Mouse (Mus musculus): ENCODE measurements around the gene Flt3.

The Flt3 gene

GRCm38 (mm10) chr5:147399843-147400504, at the start of gene Flt3:
Flt3 (minus strand) TSS chr5:147400489.
- in situ Hi-C loops (cut with MboI; ENCODE audit: unreplicated experiment in 2 of 2) = loop anchor here (5.0 to 25.0 kb wide), 3 partner anchors 33 to 837 kb away; no protein-coding TSS in a partner anchor

GRCm38 (mm10) chr5:147448933-147449332, 48.6 kb upstream of the Flt3 start:
- in situ Hi-C loops (cut with MboI; ENCODE audit: unreplicated experiment in 2 of 2) = no loop called here

GRCm38 (mm10) chr5:147448526-147448925, 48.2 kb upstream of the Flt3 start:
- in situ Hi-C loops (cut with MboI; ENCODE audit: unreplicated experiment in 2 of 2) = no loop called here

- in situ Hi-C loops (cut with MboI; ENCODE audit: unreplicated experiment in 2 of 2) = no loop called here
These were observed 45.0 kb upstream of the Flt3 start for GRCm38 (mm10) chr5:147445252-147445651.

- in situ Hi-C loops (cut with MboI; ENCODE audit: unreplicated experiment in 2 of 2) = no loop called here
These were observed 44.5 kb upstream of the Flt3 start for GRCm38 (mm10) chr5:147444757-147445156.

- in situ Hi-C loops (cut with MboI; ENCODE audit: unreplicated experiment in 2 of 2) = no loop called here
These were observed 44.0 kb upstream of the Flt3 start for GRCm38 (mm10) chr5:147444298-147444697.

- in situ Hi-C loops (cut with MboI; ENCODE audit: unreplicated experiment in 2 of 2) = no loop called here
These were observed 42.5 kb upstream of the Flt3 start for GRCm38 (mm10) chr5:147442741-147443140.

GRCm38 (mm10) chr5:147441979-147442378, 41.7 kb upstream of the Flt3 start:
- in situ Hi-C loops (cut with MboI; ENCODE audit: unreplicated experiment in 2 of 2) = no loop called here

- in situ Hi-C loops (cut with MboI; ENCODE audit: unreplicated experiment in 2 of 2) = no loop called here
These were observed 40.8 kb upstream of the Flt3 start for GRCm38 (mm10) chr5:147440996-147441507.

GRCm38 (mm10) chr5:147436491-147436890, 36.2 kb upstream of the Flt3 start:
- in situ Hi-C loops (cut with MboI; ENCODE audit: unreplicated experiment in 2 of 2) = no loop called here

GRCm38 (mm10) chr5:147435751-147436150, 35.5 kb upstream of the Flt3 start:
- in situ Hi-C loops (cut with MboI; ENCODE audit: unreplicated experiment in 2 of 2) = no loop called here

GRCm38 (mm10) chr5:147435224-147435623, 34.9 kb upstream of the Flt3 start:
- in situ Hi-C loops (cut with MboI; ENCODE audit: unreplicated experiment in 2 of 2) = no loop called here

- in situ Hi-C loops (cut with MboI; ENCODE audit: unreplicated experiment in 2 of 2) = loop anchor here in 1 of 2 experiments (5.0 kb wide), 1 partner anchor 39 kb away; no protein-coding TSS in a partner anchor
These were observed 32.6 kb upstream of the Flt3 start for GRCm38 (mm10) chr5:147432927-147433326.

GRCm38 (mm10) chr5:147430936-147431839, 30.9 kb upstream of the Flt3 start:
- in situ Hi-C loops (cut with MboI; ENCODE audit: unreplicated experiment in 2 of 2) = loop anchor here in 1 of 2 experiments (5.0 kb wide), 1 partner anchor 41 kb away; no protein-coding TSS in a partner anchor

GRCm38 (mm10) chr5:147430361-147430935, 30.2 kb upstream of the Flt3 start:
- in situ Hi-C loops (cut with MboI; ENCODE audit: unreplicated experiment in 2 of 2) = loop anchor here in 1 of 2 experiments (5.0 kb wide), 1 partner anchor 42 kb away; no protein-coding TSS in a partner anchor

GRCm38 (mm10) chr5:147429535-147430305, 29.4 kb upstream of the Flt3 start, which contains the start of gene Pan3:
Pan3 (plus strand) TSS chr5:147430161.
- in situ Hi-C loops (cut with MboI; ENCODE audit: unreplicated experiment in 2 of 2) = loop anchor here (5.0 to 10.0 kb wide), 3 partner anchors 43 to 755 kb away; no protein-coding TSS in a partner anchor

GRCm38 (mm10) chr5:147426048-147426805, 25.9 kb upstream of the Flt3 start:
- in situ Hi-C loops (cut with MboI; ENCODE audit: unreplicated experiment in 2 of 2) = loop anchor here (10.0 kb wide), 2 partner anchors 99 to 751 kb away; no protein-coding TSS in a partner anchor

- in situ Hi-C loops (cut with MboI; ENCODE audit: unreplicated experiment in 2 of 2) = loop anchor here (10.0 to 25.0 kb wide), 3 partner anchors 101 to 814 kb away; no protein-coding TSS in a partner anchor
These were observed 23.3 kb upstream of the Flt3 start for GRCm38 (mm10) chr5:147423612-147424011.
